Mouse (Mus musculus): ENCODE data around the gene Filip1. TPM values are rescaled to one million over a fixed set of nuclear protein-coding genes. Genes with fewer than 3 reads are reported as not detected.

Filip1 gene
- total RNA-seq, 2 experiments from 2014 or later, result 58.1 to 81.5 TPM

GRCm38 (mm10) chr9:79989061-79989460 is 23.6 kb downstream of the Filip1 start:
- DNase-seq (ENCODE audit: low spot score in 2 of 2), result no peak

GRCm38 (mm10) chr9:79983244-79983643 is 29.4 kb downstream of the Filip1 start:
- DNase-seq (ENCODE audit: low spot score in 2 of 2), result no peak

- DNase-seq (ENCODE audit: low spot score in 2 of 2), result no peak
Measured at GRCm38 (mm10) chr9:79979274-79979673, 33.4 kb downstream of the Filip1 start.

- DNase-seq (ENCODE audit: low spot score in 2 of 2), result no peak
Measured at GRCm38 (mm10) chr9:79978228-79979024, 34.2 kb downstream of the Filip1 start.

GRCm38 (mm10) chr9:79977549-79977971 is 35.1 kb downstream of the Filip1 start:
- DNase-seq (ENCODE audit: low spot score in 2 of 2), result peak; percentile 54 to 63

- DNase-seq (ENCODE audit: low spot score in 2 of 2), result peak; percentile 49 to 65
Measured at GRCm38 (mm10) chr9:79976789-79977188, 35.9 kb downstream of the Filip1 start.

GRCm38 (mm10) chr9:79975121-79975520 is 37.5 kb downstream of the Filip1 start:
- no peak for DNase-seq (ENCODE audit: low spot score in 2 of 2)

- no peak for DNase-seq (ENCODE audit: low spot score in 2 of 2)
Measured at GRCm38 (mm10) chr9:79973582-79973981, 39.1 kb downstream of the Filip1 start.

- no peak for DNase-seq (ENCODE audit: low spot score in 2 of 2)
Measured at GRCm38 (mm10) chr9:79972705-79973104, 39.9 kb downstream of the Filip1 start.

GRCm38 (mm10) chr9:79971619-79972018 is 41.0 kb downstream of the Filip1 start:
- DNase-seq (ENCODE audit: low spot score in 2 of 2), result no peak

DNA sequence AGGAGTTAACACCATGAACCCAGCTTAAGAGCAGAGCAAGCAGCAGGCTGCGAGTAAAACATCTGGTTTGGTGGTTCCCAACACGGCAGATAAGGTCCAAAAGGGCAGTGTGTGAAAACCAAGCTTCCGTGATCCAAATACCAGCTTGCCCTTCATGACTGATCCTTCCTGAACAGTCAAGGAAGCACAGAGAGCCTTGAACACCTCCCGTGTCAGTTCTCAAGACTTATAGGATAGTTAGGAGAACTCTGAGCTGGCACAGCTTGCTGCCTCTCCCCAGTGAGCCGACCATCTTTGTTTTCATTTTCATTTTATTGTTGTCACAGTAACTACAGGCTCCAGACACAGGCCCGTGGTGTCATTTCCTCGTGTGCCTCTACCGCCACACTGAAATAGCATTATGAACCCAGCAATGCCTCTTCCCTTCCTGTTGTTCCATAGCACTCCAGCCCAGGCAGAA is 42.0 kb downstream of the Filip1 start:
- no peak for DNase-seq (ENCODE audit: low spot score in 2 of 2)

- no peak for DNase-seq (ENCODE audit: low spot score in 2 of 2)
Measured at GRCm38 (mm10) chr9:79969544-79969943, 43.1 kb downstream of the Filip1 start.

GRCm38 (mm10) chr9:79966711-79967487 is 45.8 kb downstream of the Filip1 start:
- no peak for DNase-seq (ENCODE audit: low spot score in 2 of 2)

GRCm38 (mm10) chr9:79965600-79966392 is 46.9 kb downstream of the Filip1 start:
- DNase-seq (ENCODE audit: low spot score in 2 of 2), result no peak

- DNase-seq (ENCODE audit: low spot score in 2 of 2), result no peak
Measured at GRCm38 (mm10) chr9:79965003-79965402, 47.6 kb downstream of the Filip1 start.

DNA sequence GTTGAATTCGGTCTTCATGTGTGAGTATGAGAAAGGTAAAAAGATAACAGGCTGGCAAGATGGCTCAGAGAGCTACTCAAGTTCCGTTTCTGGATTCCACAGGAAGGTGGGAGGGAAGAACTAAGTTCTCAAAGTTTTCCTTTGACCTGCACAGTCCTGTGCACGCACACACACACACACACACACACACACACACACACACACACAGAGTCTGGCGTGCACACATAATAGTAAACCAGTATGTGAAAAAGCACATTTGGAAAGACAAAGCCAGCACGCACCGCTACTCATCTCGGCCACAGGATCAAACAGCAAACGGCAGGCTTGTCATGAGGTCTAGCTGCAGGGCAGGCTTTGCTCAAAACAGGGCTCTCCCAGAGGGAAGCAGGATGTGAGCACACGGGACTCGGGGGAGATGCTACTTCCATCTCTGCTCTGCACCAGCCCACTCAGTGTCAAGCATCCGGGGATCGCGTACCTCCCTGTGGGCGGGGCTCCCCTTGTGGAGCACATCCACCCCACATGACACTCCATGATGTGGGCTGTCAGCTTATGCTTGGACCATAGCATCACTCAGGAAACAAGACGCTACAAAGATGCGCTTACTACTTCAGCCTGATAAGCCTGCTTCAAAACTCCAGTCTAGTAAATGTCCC is 50.9 kb downstream of the Filip1 start:
- DNase-seq (ENCODE audit: low spot score in 2 of 2), result no peak

GRCm38 (mm10) chr9:79960453-79960852 is 52.2 kb downstream of the Filip1 start:
- no peak for DNase-seq (ENCODE audit: low spot score in 2 of 2)

- DNase-seq (ENCODE audit: low spot score in 2 of 2), result no peak
Measured at GRCm38 (mm10) chr9:79958395-79958794, 54.3 kb downstream of the Filip1 start.

- DNase-seq (ENCODE audit: low spot score in 2 of 2), result no peak
Measured at GRCm38 (mm10) chr9:79954944-79955343, 57.7 kb downstream of the Filip1 start.

- no peak for DNase-seq (ENCODE audit: low spot score in 2 of 2)
Measured at GRCm38 (mm10) chr9:79951984-79952383, 60.7 kb downstream of the Filip1 start.

- no peak for DNase-seq (ENCODE audit: low spot score in 2 of 2)
Measured at GRCm38 (mm10) chr9:79951339-79951738, 61.3 kb downstream of the Filip1 start.
